Mouse (Mus musculus) hindbrain, embryonic 14.5 days (tissue): ENCODE data around the gene Epha4. TPM values are rescaled to one million over a fixed set of nuclear protein-coding genes. Genes with fewer than 3 reads are reported as not detected.

Source experiments
- ATAC-seq: fragments of 200-750 bp; cut with Nextera tagmentation; 2 replicates; pipeline ENCODE4 v1.8.0; 2017; ENCODE audit warnings: moderate number of reproducible peaks, mild to moderate bottlenecking, moderate TSS enrichment, moderate library complexity; ENCODE audit not compliant: low FRiP score
- DNase-seq: peaks from one replicate; pipeline ENCODE4 v3.0.0-alpha.2; 2015; ENCODE audit warnings: low spot score
- H3K27ac ChIP-seq: fragments of 300-500 bp; sonication (generic); 2 replicates; pipeline ENCODE4 v1.5.1; 2014; ENCODE audit warnings: mild to moderate bottlenecking, moderate library complexity
- H3K27me3 ChIP-seq: fragments of 300-500 bp; sonication (generic); 2 replicates; pipeline ENCODE4 v1.6.1; 2014; ENCODE audit warnings: mild to moderate bottlenecking, low read length, mixed read lengths; ENCODE audit not compliant: control insufficient read depth, insufficient read depth
- H3K36me3 ChIP-seq: fragments of 300-500 bp; sonication (generic); replicated peaks from 2 replicates; pipeline ENCODE4 v1.6.1; 2014; ENCODE audit not compliant: control insufficient read depth, insufficient read depth
- H3K4me1 ChIP-seq: fragments of 300-500 bp; sonication (generic); replicated peaks from 2 replicates; pipeline ENCODE4 v1.6.1; 2014; ENCODE audit warnings: antibody characterized with exemption, low read length, mixed read lengths; ENCODE audit not compliant: control insufficient read depth, insufficient read depth
- H3K4me2 ChIP-seq: fragments of 300-500 bp; sonication (generic); replicated peaks from 2 replicates; pipeline ENCODE4 v1.6.1; 2014; ENCODE audit warnings: mild to moderate bottlenecking, moderate library complexity
- H3K4me3 ChIP-seq: fragments of 300-500 bp; sonication (generic); replicated peaks from 2 replicates; pipeline ENCODE4 v1.5.1; 2014; ENCODE audit warnings: mild to moderate bottlenecking, low read length
- H3K9ac ChIP-seq: fragments of 300-500 bp; sonication (generic); 2 replicates; pipeline ENCODE4 v1.6.1; 2014
- H3K9me3 ChIP-seq: fragments of 300-500 bp; sonication (generic); 2 replicates; pipeline ENCODE4 v1.6.1; 2016; ENCODE audit warnings: low read length; ENCODE audit not compliant: control insufficient read depth
- WGBS: fragments of 180-500 bp; shearing (Covaris S2); extraction: QIAGEN DNeasy Blood & Tissue Kit; methylation state at CpG from one replicate; pipeline ENCODE4 v1.1.7; 2014; 5-methylcytosine and 5-hydroxymethylcytosine counted together
- polyA plus RNA-seq: library from polyadenylated mRNA; unstranded; fragments of >200 nt; fragmentation: Nextera tagmentation; extraction: Ambion mirVana; gene quantifications from 2 replicates; pipeline ENCODE4 v1.2.1, GENCODE M21; 2014

Gene Epha4
- polyA plus RNA-seq, 1 experiment from 2014 or later: 49.3 TPM

DNA sequence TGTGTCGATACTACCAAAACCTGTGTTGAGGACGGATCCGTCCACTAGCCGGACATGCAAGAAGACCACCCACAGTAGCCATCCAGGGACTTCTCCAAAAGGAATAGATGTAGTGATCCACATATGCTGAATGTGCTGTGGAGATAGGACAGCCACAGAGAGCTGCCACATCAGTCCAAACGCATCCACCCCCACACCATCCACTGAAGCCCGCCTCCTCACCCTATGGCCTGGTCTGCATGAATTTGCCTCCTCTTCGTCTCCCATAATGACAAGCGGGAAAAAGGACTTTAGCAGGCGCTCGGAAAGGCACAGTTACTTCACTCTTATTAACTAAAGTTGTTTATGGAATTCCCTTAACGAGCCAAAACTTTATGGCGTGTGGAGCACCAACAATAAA, 68.5 kb downstream of the Epha4 start:
- WGBS: 72% methylated on average over 12 of the region's 12 CpGs
- ATAC-seq (no peak), DNase-seq (no peak)
- Histone ChIP-seq H3K9me3 (no peaks in the 10 kb centered on the region), H3K36me3 (0 out of 2 replicates have a peak, but pooled peaks cover 8% of the 10 kb centered on the region), H3K9ac (no peak overlapping the region), H3K27ac (no peak overlapping the region), H3K27me3 (no peaks in the 10 kb centered on the region), H3K4me1 (peaks cover 19% of the 10 kb centered on the region), H3K4me3 (no peak overlapping the region), H3K4me2 (no peak overlapping the region)

DNA sequence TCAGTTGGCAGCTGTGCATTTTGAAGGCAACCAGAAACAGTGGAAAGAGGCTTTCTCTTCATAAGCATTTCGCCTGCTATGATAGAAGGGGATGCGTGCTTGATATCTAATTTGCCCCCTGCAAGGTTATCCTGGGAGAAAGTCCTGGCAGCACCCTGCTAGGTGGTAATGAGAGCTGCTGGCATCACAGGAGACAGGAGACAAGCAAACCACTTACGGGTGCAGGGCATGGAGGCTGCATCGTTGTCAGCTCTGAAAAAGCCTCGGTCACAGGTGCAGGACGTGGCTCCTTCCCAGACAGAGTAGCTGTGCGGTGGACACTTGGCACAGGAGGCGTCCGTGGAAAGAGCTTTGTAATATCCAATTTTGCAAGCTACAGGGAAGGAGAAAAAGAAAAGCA, 70.2 kb downstream of the Epha4 start:
- DNase-seq: no peak
- H3K27ac ChIP-seq: peak overlapping the region; percentile 33; the same call in 1 of the 2 replicates
- H3K27me3 ChIP-seq: no peaks in the 10 kb centered on the region
- H3K4me1 ChIP-seq: peaks cover 33% of the 10 kb centered on the region
- H3K4me3 ChIP-seq: no peak overlapping the region
- H3K4me2 ChIP-seq: no peak overlapping the region
- 0 out of 2 replicates have a peak, but pooled peaks cover 8% of the 10 kb centered on the region for H3K36me3 ChIP-seq
- no peak for ATAC-seq
- no peaks in the 10 kb centered on the region for H3K9me3 ChIP-seq
- 57% methylated on average over 9 of the region's 9 CpGs for WGBS
- no peak overlapping the region for H3K9ac ChIP-seq

DNA sequence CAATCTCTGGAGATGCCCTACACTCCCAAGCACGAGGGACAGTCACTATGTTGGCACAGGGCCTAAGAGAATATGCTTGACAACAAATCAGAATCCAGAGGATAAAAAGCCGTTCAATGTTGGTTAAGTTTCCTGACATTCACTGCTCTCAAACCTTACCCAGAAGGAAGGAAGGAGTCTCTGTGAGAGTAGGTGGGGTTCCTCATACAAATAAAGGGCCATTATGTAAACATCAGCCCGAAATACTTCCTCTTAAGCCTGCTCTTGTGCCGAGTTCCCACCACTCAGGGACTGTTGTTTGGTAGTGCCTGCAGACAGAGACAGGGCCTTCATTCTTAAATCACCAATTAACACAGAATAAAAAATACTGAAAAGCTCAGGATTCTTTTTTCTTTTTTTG, 72.9 kb downstream of the Epha4 start:
- DNase-seq (no peak), ATAC-seq (no peak)
- no peak overlapping the region for H3K9ac ChIP-seq
- H3K27me3 ChIP-seq: no peaks in the 10 kb centered on the region
- no peak overlapping the region for H3K27ac ChIP-seq
- WGBS: 13% methylated on average over 4 of the region's 4 CpGs
- H3K4me2 ChIP-seq: no peak overlapping the region
- 0 out of 2 replicates have a peak, but pooled peaks cover 8% of the 10 kb centered on the region for H3K36me3 ChIP-seq
- H3K4me1 ChIP-seq: peaks cover 45% of the 10 kb centered on the region
- no peaks in the 10 kb centered on the region for H3K9me3 ChIP-seq
- no peak overlapping the region for H3K4me3 ChIP-seq

DNA sequence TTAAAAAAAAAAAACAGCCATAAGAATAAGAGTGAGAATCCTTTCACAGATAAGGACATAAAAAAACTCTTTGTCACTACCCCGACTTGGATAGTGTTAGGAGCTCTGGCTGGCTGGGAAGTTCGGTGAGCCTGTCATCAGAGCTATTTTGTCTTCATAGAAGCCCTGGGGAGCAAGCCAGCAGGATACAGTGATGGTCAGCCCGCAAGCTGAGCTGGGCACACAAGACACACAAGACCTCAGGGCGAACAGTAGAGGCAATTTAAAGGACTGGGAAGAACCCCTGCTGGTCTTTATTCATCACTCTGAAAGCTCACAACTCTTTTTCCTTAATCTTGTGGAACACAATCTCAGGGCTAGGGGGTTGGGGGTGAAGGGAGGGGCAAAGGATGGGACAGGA, 73.5 kb downstream of the Epha4 start:
- Histone ChIP-seq H3K9ac (no peak overlapping the region), H3K4me1 (peaks cover 45% of the 10 kb centered on the region), H3K27ac (no peak overlapping the region), H3K9me3 (no peaks in the 10 kb centered on the region), H3K27me3 (no peaks in the 10 kb centered on the region), H3K4me3 (no peak overlapping the region), H3K36me3 (0 out of 2 replicates have a peak, but pooled peaks cover 8% of the 10 kb centered on the region), H3K4me2 (no peak overlapping the region)
- DNase-seq (no peak), ATAC-seq (no peak)
- 11% methylated on average over 4 of the region's 4 CpGs for WGBS

GRCm38 (mm10) chr1:77440512-77440911, 74.4 kb downstream of the Epha4 start:
- Histone ChIP-seq H3K9me3 (no peaks in the 10 kb centered on the region), H3K4me3 (no peak overlapping the region), H3K4me1 (peaks cover 45% of the 10 kb centered on the region), H3K4me2 (peak overlapping the region; percentile 9; the same call in 1 of the 2 replicates), H3K9ac (no peak overlapping the region), H3K27me3 (no peaks in the 10 kb centered on the region), H3K27ac (peak overlapping the region; percentile 32), H3K36me3 (0 out of 2 replicates have a peak, but pooled peaks cover 8% of the 10 kb centered on the region)
- ATAC-seq (no peak), DNase-seq (no peak)
- 9% methylated on average over 10 of the region's 10 CpGs for WGBS

DNA sequence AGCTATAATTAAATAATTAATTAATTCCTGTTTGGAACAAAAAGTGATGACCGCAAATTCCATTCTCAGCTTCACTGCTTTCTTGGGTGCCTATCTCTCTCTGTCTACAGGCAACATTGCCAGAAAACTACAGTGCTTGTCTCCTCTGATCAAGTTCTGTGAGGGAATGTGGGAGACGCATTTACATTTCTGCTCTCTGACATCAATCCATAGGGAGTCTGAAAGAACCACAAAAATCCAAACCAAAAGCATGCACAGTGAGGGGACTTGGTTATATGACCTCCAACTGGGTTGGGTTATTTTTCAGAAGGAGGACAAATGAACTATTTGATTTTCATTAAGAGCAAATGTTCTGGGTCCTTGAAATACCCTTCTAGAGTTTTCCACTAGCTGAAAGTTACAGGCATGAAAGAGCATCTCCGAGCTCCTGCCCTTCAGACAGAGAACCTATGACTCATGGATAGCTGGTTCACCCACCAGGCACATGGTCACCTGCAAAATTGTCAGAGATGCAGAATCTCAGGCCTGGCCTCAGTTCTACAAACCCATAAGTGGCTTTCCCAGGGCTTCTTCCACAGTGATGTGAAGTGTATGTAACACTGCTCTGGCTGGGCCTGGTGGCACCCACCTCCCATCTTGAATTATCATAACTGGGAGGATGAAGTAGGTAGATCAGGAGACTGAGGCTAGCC, 75.4 kb downstream of the Epha4 start:
- Histone ChIP-seq H3K36me3 (0 out of 2 replicates have a peak, but pooled peaks cover 6% of the 10 kb centered on the region), H3K4me1 (peaks cover 37% of the 10 kb centered on the region), H3K4me2 (no peak overlapping the region), H3K27me3 (no peaks in the 10 kb centered on the region), H3K9me3 (no peaks in the 10 kb centered on the region), H3K9ac (no peak overlapping the region), H3K27ac (no peak overlapping the region), H3K4me3 (no peak overlapping the region)
- WGBS: 87% methylated on average over 3 of the region's 3 CpGs
- DNase-seq (no peak), ATAC-seq (no peak)

DNA sequence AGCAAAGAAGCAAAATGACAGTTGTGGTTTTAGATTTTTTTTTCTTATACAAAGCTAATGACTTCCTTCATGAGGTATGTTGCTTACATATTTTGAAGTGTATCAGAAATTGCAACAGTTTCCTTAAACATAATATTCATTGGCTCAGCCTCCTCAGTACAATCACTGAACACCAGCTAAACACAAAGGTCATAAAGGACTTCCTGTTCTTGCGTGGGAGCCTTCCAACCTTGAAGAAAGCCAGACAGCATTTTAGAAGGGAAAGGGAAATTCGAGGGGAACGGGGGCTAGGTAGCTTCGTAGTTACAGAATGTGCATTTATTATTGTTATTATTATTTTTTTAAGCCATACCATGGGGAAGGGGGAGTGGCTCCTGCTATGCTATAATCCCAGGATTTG, 76.2 kb downstream of the Epha4 start:
- Histone ChIP-seq H3K9ac (no peak overlapping the region), H3K27me3 (no peaks in the 10 kb centered on the region), H3K4me3 (no peak overlapping the region), H3K36me3 (0 out of 2 replicates have a peak, but pooled peaks cover 4% of the 10 kb centered on the region), H3K4me2 (no peak overlapping the region), H3K9me3 (no peaks in the 10 kb centered on the region), H3K27ac (no peak overlapping the region), H3K4me1 (peaks cover 31% of the 10 kb centered on the region)
- ATAC-seq: no peak
- 81% methylated on average over 4 of the region's 4 CpGs for WGBS
- DNase-seq: no peak

GRCm38 (mm10) chr1:77437881-77438610, 76.8 kb downstream of the Epha4 start:
- 53% methylated on average over 10 of the region's 10 CpGs for WGBS
- ATAC-seq (no peak), DNase-seq (peak; percentile 44)
- no peaks in the 10 kb centered on the region for H3K27me3 ChIP-seq
- 0 out of 2 replicates have a peak, but pooled peaks cover 3% of the 10 kb centered on the region for H3K36me3 ChIP-seq
- H3K27ac ChIP-seq: no peak overlapping the region
- no peak overlapping the region for H3K4me3 ChIP-seq
- no peak overlapping the region for H3K9ac ChIP-seq
- H3K4me2 ChIP-seq: no peak overlapping the region
- peaks cover 31% of the 10 kb centered on the region for H3K4me1 ChIP-seq
- no peaks in the 10 kb centered on the region for H3K9me3 ChIP-seq

GRCm38 (mm10) chr1:77435045-77435444, 79.8 kb downstream of the Epha4 start:
- Histone ChIP-seq H3K27ac (no peak overlapping the region), H3K27me3 (no peaks in the 10 kb centered on the region), H3K9me3 (no peaks in the 10 kb centered on the region), H3K4me1 (peaks cover 13% of the 10 kb centered on the region), H3K36me3 (no peaks in the 10 kb centered on the region), H3K9ac (no peak overlapping the region), H3K4me2 (no peak overlapping the region), H3K4me3 (no peak overlapping the region)
- 12% methylated on average over 4 of the region's 4 CpGs for WGBS
- ATAC-seq (no peak), DNase-seq (no peak)
